Mouse (Mus musculus): Measurements from ENCODE around the gene Afdn. TPM values are rescaled to one million over a fixed set of nuclear protein-coding genes. Genes with fewer than 3 reads are reported as not detected.
"Not testable (repeated sequence)": the region's sequence is repeated elsewhere in the genome, so short reads cannot be mapped to it uniquely, and the experiment has no call there.

The Afdn gene
- polyA plus RNA-seq, 1 experiment from 2014 or later = 159 TPM

GRCm38 (mm10) chr17:13903793-13904192 is 143.5 kb downstream of the Afdn start:
- H3K27me3 ChIP-seq = no peaks in the 10 kb centered on the region
- no peak overlapping the region for H3K4me2 ChIP-seq
- H3K9me3 ChIP-seq (replicated peaks) = no peaks in the 10 kb centered on the region
- no peak overlapping the region for H3K9ac ChIP-seq
- H3K4me1 ChIP-seq = no peaks in the 10 kb centered on the region
- no peak for ATAC-seq
- H3K27ac ChIP-seq = no peak overlapping the region
- no peak overlapping the region for H3K4me3 ChIP-seq
- H3K36me3 ChIP-seq (ENCODE audit: poor library complexity, severe bottlenecking) = peaks cover 72% of the 10 kb centered on the region
- 90% methylated on average over 8 of the region's 8 CpGs for WGBS

DNA sequence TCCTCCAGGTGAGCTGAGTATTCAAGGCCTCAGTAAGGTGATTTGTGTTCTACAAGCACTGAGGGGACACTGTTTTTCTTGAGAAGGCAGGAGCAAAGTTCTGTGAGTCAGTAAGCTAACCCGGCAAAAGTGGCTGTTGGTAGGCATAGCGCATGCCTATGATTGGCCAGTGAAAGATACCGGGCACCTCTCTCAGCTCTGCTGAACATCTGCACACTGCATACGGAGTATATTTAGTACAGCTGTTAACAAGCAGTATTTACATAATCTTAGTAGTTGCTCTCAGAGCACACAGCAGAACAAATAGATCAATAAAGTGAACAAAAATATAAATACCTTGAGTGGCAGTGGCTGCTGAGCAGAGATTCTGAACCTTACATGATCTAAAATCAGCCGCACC is 146.7 kb downstream of the Afdn start:
- 92% methylated on average over 5 of the region's 5 CpGs for WGBS
- Histone ChIP-seq H3K27ac (no peak overlapping the region), H3K4me1 (no peaks in the 10 kb centered on the region), H3K36me3 (ENCODE audit: poor library complexity, severe bottlenecking) (peaks cover 56% of the 10 kb centered on the region), H3K9ac (no peak overlapping the region), H3K4me2 (no peak overlapping the region), H3K4me3 (no peak overlapping the region), H3K9me3 (replicated peaks) (no peaks in the 10 kb centered on the region), H3K27me3 (no peaks in the 10 kb centered on the region)
- no peak for ATAC-seq

GRCm38 (mm10) chr17:13907681-13908080 is 147.3 kb downstream of the Afdn start:
- Histone ChIP-seq H3K4me1 (no peaks in the 10 kb centered on the region), H3K27ac (no peak overlapping the region), H3K9ac (no peak overlapping the region), H3K9me3 (replicated peaks) (no peaks in the 10 kb centered on the region), H3K4me2 (no peak overlapping the region), H3K4me3 (no peak overlapping the region), H3K27me3 (no peaks in the 10 kb centered on the region), H3K36me3 (ENCODE audit: poor library complexity, severe bottlenecking) (peaks cover 52% of the 10 kb centered on the region)
- ATAC-seq = no peak
- 89% methylated on average over 1 of the region's 1 CpGs for WGBS

DNA sequence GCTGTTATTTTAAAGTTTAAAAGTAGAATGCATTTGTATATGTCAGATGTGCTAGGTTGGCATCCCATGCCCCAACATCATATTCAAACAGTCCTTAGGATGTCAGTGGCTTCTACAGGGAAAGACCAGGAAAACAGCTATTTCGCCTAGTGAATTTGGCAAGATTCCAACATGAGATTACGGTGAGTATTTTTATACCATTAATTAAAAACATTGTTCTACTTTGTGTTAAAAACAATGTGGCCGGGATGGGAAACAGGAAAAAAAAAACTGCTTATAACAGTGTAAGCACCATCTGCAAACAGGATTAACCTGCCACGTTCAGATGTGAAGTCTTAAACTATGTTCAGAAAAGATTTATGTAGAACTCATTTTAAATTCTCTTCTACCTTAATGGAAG is 153.6 kb downstream of the Afdn start:
- Histone ChIP-seq H3K4me3 (no peak overlapping the region), H3K36me3 (ENCODE audit: poor library complexity, severe bottlenecking) (0 out of 2 replicates have a peak, but pooled peaks cover 3% of the 10 kb centered on the region), H3K9me3 (replicated peaks) (no peaks in the 10 kb centered on the region), H3K27me3 (no peaks in the 10 kb centered on the region), H3K27ac (no peak overlapping the region), H3K9ac (no peak overlapping the region), H3K4me1 (no peaks in the 10 kb centered on the region), H3K4me2 (no peak overlapping the region)
- 51% methylated on average over 4 of the region's 4 CpGs for WGBS
- ATAC-seq = no peak

- 79% methylated on average over 4 of the region's 4 CpGs for WGBS
- Histone ChIP-seq H3K4me2 (no peak overlapping the region), H3K27ac (no peak overlapping the region), H3K9ac (no peak overlapping the region), H3K4me1 (no peaks in the 10 kb centered on the region), H3K9me3 (replicated peaks) (no peaks in the 10 kb centered on the region), H3K36me3 (ENCODE audit: poor library complexity, severe bottlenecking) (0 out of 2 replicates have a peak, but pooled peaks cover under 1% of the 10 kb centered on the region), H3K27me3 (no peaks in the 10 kb centered on the region), H3K4me3 (no peak overlapping the region)
- ATAC-seq = no peak
Observed at GRCm38 (mm10) chr17:13914531-13914930, 154.2 kb downstream of the Afdn start.

- no peak for ATAC-seq
- H3K4me2 ChIP-seq = no peak overlapping the region
- no peak overlapping the region for H3K4me3 ChIP-seq
- no peak overlapping the region for H3K27ac ChIP-seq
- H3K36me3 ChIP-seq (ENCODE audit: poor library complexity, severe bottlenecking) = no peaks in the 10 kb centered on the region
- no peak overlapping the region for H3K9ac ChIP-seq
- H3K27me3 ChIP-seq = no peaks in the 10 kb centered on the region
- no peaks in the 10 kb centered on the region for H3K4me1 ChIP-seq
- H3K9me3 ChIP-seq (replicated peaks) = no peaks in the 10 kb centered on the region
- WGBS = 79% methylated on average over 2 of the region's 2 CpGs
Observed at GRCm38 (mm10) chr17:13920771-13921170, 160.4 kb downstream of the Afdn start.

DNA sequence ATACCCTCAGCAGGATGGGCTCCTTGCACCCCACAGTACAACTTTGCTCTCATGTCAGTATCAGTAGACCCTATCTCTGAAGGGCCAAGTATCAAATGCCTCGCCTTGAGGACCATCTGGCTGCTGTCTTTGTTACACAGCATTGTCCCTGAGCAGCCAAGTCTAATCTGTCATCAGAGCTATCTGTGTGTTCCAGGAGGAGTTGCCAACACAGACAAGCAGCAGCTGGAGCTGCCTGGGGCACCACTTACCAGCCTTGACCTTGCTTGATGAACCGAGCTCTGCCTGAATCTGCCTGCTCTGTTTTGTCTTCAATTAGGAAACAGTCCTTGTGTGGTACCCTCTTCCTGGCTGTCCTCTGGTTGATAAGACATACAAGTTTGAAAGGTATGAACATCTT is 163.1 kb downstream of the Afdn start:
- H3K4me2 ChIP-seq = no peak overlapping the region
- H3K9ac ChIP-seq = no peak overlapping the region
- H3K4me1 ChIP-seq = no peaks in the 10 kb centered on the region
- no peak overlapping the region for H3K27ac ChIP-seq
- ATAC-seq = no peak
- no peak overlapping the region for H3K4me3 ChIP-seq
- 70% methylated on average over 2 of the region's 2 CpGs for WGBS
- no peaks in the 10 kb centered on the region for H3K9me3 ChIP-seq (replicated peaks)
- H3K27me3 ChIP-seq = no peaks in the 10 kb centered on the region
- no peaks in the 10 kb centered on the region for H3K36me3 ChIP-seq (ENCODE audit: poor library complexity, severe bottlenecking)

DNA sequence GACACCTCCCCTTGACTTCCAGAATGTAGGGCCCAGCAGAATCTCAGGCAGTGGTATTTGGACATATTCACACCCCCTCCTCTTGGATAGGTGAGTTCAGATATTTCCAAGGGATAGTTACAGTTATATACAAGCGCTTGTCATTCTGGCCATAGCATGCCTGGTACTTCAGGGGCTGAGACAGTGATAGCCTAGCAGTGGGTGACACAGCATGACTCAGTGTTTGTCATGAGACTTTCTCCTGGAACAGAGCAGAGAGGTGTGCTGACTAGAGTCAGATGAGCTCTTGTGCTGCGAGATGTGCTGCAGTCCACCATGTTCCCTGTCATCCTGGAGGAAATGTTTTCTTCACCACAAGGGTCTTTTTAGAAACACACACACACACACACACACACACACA is 164.2 kb downstream of the Afdn start:
- no peak for ATAC-seq
- H3K27ac ChIP-seq = no peak overlapping the region
- H3K4me2 ChIP-seq = no peak overlapping the region
- no peak overlapping the region for H3K4me3 ChIP-seq
- no peaks in the 10 kb centered on the region for H3K9me3 ChIP-seq (replicated peaks)
- 91% methylated on average over 2 of the region's 2 CpGs for WGBS
- H3K36me3 ChIP-seq (ENCODE audit: poor library complexity, severe bottlenecking) = no peaks in the 10 kb centered on the region
- no peaks in the 10 kb centered on the region for H3K27me3 ChIP-seq
- H3K4me1 ChIP-seq = no peaks in the 10 kb centered on the region
- no peak overlapping the region for H3K9ac ChIP-seq

DNA sequence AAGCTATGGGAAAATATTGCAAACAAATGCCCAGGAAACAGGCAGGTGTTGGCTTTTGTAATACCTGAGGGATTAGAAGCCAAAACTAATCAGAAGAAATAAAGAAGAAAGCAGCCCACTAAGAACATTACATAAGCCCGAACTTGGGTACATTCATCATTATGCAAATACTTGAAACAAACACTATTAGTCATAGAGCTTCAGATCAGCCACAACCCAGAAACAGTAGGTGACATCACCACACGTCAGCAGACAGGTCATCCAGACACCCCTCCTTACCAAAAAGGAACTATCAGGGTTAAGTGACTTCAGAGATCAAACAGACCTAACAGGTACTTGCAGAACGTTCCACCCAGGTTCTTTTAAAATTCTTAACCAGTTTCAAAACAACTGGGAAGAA is 165.6 kb downstream of the Afdn start:
- Histone ChIP-seq H3K9me3 (replicated peaks) (no peaks in the 10 kb centered on the region), H3K27me3 (no peaks in the 10 kb centered on the region), H3K4me1 (no peaks in the 10 kb centered on the region), H3K27ac (no peak overlapping the region), H3K4me3 (no peak overlapping the region), H3K36me3 (ENCODE audit: poor library complexity, severe bottlenecking) (no peaks in the 10 kb centered on the region), H3K4me2 (no peak overlapping the region), H3K9ac (no peak overlapping the region)
- ATAC-seq = no peak
- 62% methylated on average over 3 of the region's 3 CpGs for WGBS

DNA sequence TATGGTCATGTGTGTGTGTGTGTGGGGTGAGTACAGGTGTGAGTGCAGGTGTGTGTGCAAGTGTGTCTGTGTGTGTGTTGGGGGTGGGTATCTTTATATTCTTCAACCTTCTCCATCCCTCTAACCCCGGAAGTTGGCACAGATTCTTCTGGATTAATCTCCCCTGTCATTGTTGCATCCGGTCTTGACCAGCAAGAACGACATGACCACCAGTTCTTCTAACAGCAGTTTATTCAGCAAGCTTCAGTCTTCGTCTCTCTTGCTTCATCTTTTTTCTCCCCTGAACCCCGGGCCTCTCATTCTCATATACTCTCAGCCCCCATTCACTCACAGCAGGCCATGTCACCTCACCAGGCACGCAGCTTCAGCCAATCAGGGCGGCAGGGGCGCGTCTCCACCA is 170.1 kb downstream of the Afdn start:
- no peak overlapping the region for H3K9ac ChIP-seq
- ATAC-seq = no peak
- no peak overlapping the region for H3K27ac ChIP-seq
- no peaks in the 10 kb centered on the region for H3K4me1 ChIP-seq
- H3K4me2 ChIP-seq = no peak overlapping the region
- H3K36me3 ChIP-seq (ENCODE audit: poor library complexity, severe bottlenecking) = no peaks in the 10 kb centered on the region
- H3K27me3 ChIP-seq = no peaks in the 10 kb centered on the region
- 88% methylated on average over 9 of the region's 9 CpGs for WGBS
- H3K4me3 ChIP-seq = no peak overlapping the region
- no peaks in the 10 kb centered on the region for H3K9me3 ChIP-seq (replicated peaks)

GRCm38 (mm10) chr17:13935364-13935763 is 175.0 kb downstream of the Afdn start:
- not testable (repeated sequence) for H3K4me2 ChIP-seq

DNA sequence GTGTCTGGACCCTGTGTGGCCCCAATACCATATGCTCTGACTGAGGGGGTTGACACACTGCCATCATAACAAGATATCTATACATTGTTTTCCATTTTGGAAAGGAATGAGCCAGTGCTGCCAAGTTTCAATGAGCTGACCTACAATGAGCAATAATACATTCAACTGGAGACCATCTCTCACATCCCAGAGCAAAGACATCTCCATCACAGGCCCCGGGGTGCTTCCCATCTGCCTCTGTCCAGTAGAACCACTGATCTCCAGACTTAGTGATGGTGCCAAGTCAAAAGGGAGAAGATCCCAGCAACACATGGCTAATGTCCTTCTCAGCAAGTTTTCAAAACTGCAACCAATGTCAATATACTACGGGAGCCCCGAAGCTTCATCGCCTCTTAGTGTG is 177.4 kb downstream of the Afdn start:
- H3K27me3 ChIP-seq = no peaks in the 10 kb centered on the region
- H3K9ac ChIP-seq = no peak overlapping the region
- no peak for ATAC-seq
- WGBS = 98% methylated on average over 4 of the region's 4 CpGs
- no peak overlapping the region for H3K27ac ChIP-seq
- H3K4me1 ChIP-seq = no peaks in the 10 kb centered on the region
- H3K36me3 ChIP-seq (ENCODE audit: poor library complexity, severe bottlenecking) = no peaks in the 10 kb centered on the region
- no peak overlapping the region for H3K4me3 ChIP-seq
- H3K9me3 ChIP-seq (replicated peaks) = no peaks in the 10 kb centered on the region
- no peak overlapping the region for H3K4me2 ChIP-seq

More at GRCm38 (mm10) chr17:13935364-13935763, 175.0 kb downstream of the Afdn start:
- not testable (repeated sequence) for H3K27ac ChIP-seq; H3K9me3 ChIP-seq (replicated peaks); H3K27me3 ChIP-seq; H3K9ac ChIP-seq; H3K4me3 ChIP-seq; H3K36me3 ChIP-seq (ENCODE audit: poor library complexity, severe bottlenecking); ATAC-seq; H3K4me1 ChIP-seq
- 100% methylated on average over 2 of the region's 2 CpGs for WGBS

DNA sequence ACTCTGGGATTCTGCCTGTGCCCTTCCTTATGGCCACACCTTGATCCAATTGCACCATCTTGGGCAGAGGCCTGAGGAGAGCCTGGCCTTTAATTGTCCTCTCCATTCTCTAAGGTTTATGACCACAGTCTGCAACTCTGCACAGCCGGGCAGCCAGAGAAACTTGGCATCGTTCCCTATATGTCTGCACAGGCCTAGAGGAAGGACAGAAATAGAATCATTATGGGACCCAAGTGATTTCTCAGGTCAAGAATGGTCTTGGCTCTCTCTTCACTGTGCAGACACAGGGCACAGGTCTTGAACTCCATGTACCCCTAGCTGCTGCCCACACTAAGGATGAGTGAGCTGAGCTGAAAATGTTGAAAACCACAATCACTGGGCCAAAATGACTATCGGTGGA is 178.3 kb downstream of the Afdn start:
- Histone ChIP-seq H3K4me2 (no peak overlapping the region), H3K36me3 (ENCODE audit: poor library complexity, severe bottlenecking) (no peaks in the 10 kb centered on the region), H3K27me3 (no peaks in the 10 kb centered on the region), H3K4me1 (no peaks in the 10 kb centered on the region), H3K27ac (no peak overlapping the region), H3K9ac (no peak overlapping the region), H3K4me3 (no peak overlapping the region), H3K9me3 (replicated peaks) (no peaks in the 10 kb centered on the region)
- WGBS = 84% methylated on average over 3 of the region's 3 CpGs
- no peak for ATAC-seq
